Mouse (Mus musculus) ZHBTc4 (cell line): ENCODE results near the gene Eno2.

Experiments used
- DNase-seq: peaks from one replicate; pipeline ENCODE4 v3.0.0-alpha.2; 2011; ENCODE audit warnings: low read depth, low spot score

The Eno2 gene

DNA sequence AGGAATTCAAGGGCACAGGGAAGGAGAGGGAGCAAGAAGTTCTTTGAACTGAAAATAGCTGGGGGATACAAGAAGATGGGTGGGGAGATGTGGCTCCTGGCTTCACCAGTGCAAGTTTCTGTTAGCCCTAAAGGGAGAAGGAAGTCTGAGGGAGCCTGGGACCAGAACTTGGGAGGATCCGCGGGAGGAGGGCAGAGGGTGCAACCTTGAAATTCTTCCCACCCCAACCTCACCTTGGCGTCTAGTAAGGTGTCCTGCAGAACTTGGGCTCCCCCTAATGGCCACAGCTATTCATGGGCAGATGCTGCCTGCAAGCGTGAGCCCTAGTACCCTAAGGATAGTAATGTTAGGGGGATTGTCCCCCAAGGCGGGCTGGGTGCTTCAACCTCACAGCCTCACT, 10.2 kb downstream of the Eno2 start:
- DNase-seq: peak; percentile 93

GRCm38 (mm10) chr6:124758849-124759232, 10.6 kb downstream of the Eno2 start:
- no peak for DNase-seq

GRCm38 (mm10) chr6:124757909-124758848, 11.3 kb downstream of the Eno2 start:
- DNase-seq: no peak

DNA sequence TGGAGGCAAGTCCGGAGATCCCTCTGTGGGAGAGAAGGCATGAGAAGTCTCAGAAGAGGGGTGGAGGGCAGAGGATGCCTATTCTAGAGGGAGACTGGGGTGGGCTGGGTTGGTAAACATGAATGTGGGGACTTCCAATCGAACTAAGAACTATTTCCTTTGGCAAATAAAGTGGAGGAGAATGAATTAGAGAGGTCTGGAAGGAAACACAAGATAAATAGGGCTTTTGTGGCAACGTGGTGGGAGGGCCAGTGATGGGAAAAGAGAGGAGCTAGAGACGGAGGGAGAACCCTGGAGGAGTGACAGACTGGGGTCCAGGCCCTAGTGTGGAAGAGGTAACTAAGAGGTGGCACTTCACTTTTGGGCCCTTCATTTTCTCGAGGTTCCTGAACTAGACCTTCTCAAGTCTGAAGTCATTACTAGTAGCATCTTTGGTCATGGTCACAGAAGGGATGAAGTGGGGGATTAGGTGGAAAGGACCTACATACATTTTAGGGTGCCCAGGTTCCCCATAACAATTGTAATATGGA, 12.1 kb downstream of the Eno2 start:
- no peak for DNase-seq

GRCm38 (mm10) chr6:124756652-124757350, 12.7 kb downstream of the Eno2 start:
- peak; percentile 75 for DNase-seq

DNA sequence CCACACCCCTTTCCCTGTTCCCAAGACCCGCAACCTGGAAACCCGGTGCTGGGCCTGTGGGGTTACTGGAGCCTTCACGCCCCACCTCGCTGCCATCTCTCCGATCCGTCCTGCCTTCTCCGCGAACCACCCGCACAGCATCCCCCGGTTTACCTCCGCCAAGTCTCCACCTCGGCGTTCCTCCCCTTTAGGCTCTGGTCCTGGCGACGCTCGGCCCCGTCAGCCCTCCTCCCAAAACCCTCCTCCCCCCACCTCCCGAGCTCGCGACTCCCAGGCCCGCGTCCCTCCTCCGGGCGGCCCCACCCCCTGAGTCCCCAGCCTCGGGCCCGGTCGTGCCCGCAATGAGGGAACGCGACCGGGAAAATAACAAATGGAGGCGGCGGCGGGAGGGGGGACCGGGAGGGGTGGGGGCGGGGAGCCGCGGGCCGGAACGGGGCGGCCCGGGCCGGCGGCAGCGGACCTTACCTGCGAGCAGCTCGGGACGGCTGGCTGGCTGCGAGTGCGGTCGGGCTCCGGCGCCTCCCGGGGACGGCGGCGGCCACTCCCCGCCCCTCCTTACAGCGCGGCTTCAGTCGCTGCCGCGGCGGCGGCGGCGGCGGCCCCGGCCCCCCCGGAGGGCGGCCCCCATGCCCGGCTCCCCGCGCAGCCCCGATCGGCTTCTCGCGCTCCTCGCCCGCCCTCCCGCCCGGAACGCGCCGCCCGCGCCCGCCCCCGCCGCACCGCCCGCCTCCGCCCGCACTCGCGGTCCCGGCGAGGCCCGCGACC, 13.5 kb downstream of the Eno2 start, which contains the start of the genes Gm45234 and Atn1:
Gene Gm45234 (minus strand): TSS at position 191 of the 765 bp plus-strand sequence.
Gene Atn1 (minus strand): TSS at position 694 of the 765 bp plus-strand sequence.
- peak; percentile 88 for DNase-seq

DNA sequence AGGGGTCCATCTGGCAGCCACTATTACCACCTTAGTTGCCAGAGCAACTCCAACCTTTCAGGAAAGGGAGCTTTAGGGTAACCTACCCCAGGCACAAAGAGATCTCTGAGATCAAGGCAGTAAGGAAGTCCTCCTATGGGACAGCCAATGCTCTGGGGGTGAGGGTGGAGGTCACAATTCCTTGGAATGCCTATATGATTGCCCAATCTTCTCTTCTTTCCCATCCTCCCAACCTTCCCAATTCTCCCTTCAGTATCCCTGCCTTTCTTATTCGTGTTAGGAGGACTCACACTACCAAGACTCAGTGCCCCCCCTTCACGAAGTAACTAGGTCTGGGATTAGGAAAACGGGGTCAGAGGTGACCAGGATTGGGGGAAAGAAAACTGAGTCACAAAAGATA, 14.2 kb downstream of the Eno2 start:
- no peak for DNase-seq

DNA sequence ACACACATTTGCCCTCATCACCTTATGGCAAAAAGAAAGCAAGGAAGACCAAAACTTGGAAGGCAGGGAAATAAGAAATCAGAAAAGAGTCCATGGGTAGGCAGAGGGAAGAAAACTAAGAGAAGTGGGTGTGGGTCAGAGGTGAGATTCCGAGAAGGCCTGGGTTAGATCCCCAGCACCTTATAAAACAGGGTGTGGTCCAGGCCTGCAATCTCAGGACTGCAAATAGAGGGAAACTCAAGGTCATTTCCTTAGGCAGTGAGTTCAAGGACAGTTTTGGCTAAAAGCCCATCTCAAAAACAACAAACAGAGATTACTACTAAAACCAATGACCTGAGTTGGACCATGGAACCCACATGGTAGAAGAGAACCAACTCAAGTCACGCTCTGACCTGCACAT, 15.6 kb downstream of the Eno2 start:
- DNase-seq: peak; percentile 66

GRCm38 (mm10) chr6:124750405-124750804, 19.1 kb downstream of the Eno2 start:
- no peak for DNase-seq

DNA sequence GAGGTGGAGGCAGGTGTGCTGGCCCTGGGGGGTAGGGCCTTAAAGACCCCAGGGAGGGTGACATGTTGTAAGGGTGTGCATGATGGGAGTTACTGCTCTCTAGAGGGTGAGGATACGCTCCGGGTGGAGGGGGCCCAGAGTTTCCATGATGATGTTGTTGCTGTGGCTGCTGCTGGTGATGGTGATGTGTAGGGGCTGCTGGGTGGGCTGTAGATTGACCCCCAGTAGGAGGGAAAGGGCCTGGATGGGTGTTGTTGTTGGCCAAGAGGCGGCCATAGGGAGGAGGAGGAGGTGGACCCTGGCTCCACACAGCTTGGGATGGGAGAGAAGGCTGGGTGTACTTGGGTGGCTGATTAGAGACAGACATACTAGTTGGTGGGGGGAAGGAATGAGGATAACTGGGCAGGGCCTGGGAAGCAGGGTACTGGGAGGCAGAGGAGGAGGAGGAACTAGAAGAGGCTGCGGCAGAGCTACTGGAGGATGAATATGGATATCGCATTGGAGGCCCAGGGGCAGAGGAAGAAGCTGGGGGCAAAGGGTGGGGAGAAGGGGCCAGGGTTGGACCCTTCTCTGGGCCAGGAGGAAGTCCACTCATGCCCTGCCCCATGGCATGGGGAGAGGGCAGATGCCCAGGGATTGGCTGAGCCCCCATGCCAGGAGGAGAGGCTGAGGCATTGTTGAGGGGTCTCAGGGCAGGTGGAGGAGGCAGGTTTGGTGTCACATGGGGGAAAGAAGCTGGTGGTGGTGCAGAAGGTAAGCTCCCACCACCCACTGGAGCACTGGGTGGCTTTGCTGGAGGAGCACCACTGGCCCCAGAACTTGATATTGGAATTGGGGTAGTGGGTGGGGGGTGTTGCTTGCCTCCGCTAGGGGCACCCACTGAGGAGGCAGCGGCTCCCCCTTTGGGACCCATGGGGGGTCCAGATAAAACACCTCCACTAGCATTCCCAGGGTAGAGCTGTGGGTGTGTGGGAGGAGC, 22.5 kb downstream of the Eno2 start:
- DNase-seq: no peak

GRCm38 (mm10) chr6:124746296-124746605, 23.2 kb downstream of the Eno2 start:
- DNase-seq: no peak

GRCm38 (mm10) chr6:124745490-124746295, 23.8 kb downstream of the Eno2 start:
- peak; percentile 99 for DNase-seq

- no peak for DNase-seq
Observed at GRCm38 (mm10) chr6:124744755-124745321, 24.6 kb downstream of the Eno2 start.

DNA sequence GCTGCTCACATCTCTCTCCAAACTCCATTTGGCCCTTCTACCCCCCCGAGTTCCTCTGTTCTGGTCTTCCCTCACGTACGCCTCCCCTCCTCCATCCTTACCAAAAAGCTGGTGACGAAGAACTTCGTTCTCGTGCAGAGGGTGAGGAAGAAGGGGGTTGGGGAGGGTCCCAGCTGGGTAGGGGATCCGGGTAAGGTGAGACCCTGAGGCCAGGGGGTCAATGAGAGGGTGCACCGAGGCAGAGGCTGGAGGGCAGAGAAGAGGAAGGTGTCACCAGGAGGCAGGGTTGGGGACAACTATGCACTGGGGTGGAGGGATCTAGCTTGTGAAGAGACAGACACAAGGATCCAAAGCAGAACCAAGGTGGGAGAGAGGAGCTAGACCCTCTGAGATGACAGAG, 25.8 kb downstream of the Eno2 start:
- no peak for DNase-seq

DNA sequence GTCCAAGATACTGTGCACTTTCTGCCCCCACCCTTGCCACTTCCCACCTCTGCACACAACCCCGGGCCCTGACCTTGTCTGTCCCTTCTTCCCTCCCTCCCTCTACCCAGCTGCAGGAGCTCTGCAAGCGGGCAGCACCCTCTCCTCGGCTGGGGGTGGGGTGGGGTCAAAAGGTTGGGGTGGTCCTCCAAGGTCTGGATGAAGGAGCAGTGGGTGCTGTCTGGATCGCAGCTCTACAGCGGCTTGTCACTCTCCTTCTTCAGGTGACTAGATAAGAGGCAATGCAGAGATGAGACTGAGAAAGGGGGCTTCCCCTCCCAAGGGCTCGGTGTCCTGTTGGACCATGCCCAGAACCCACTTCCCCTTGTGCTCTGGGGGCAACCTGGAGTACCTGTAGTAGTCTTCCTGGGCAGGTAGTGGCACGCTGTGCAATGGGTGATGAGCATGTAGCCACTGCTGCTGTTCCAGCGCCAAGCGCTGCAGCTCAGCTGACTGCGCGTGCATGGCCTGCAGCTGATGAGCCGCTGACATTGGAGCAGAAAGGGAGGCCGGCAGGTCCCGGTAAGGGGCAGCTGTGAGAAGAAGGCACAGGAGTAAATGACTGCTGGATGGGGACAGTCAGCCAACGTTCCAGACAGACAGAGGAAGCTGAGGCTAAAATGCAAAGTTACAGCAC, 26.5 kb downstream of the Eno2 start:
- no peak for DNase-seq

DNA sequence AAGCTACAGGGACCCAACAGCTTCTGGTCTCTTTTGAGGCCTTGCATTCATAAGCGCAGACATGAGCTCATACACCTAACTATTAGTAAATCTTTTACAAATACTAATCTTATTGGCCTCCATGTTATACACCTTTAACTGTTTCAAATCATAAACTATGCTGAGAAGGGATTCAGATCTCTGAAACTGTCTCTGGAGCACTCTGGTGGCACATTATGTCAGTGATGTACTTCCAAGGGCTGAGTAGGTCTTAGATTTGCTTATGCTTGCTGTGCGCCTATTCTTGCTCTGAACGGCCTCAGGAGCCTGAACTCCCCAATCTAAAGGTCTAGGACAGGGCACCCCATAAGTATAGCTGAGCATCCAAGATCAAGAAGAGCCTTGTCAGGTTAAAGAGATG, 27.6 kb downstream of the Eno2 start:
- no peak for DNase-seq

DNA sequence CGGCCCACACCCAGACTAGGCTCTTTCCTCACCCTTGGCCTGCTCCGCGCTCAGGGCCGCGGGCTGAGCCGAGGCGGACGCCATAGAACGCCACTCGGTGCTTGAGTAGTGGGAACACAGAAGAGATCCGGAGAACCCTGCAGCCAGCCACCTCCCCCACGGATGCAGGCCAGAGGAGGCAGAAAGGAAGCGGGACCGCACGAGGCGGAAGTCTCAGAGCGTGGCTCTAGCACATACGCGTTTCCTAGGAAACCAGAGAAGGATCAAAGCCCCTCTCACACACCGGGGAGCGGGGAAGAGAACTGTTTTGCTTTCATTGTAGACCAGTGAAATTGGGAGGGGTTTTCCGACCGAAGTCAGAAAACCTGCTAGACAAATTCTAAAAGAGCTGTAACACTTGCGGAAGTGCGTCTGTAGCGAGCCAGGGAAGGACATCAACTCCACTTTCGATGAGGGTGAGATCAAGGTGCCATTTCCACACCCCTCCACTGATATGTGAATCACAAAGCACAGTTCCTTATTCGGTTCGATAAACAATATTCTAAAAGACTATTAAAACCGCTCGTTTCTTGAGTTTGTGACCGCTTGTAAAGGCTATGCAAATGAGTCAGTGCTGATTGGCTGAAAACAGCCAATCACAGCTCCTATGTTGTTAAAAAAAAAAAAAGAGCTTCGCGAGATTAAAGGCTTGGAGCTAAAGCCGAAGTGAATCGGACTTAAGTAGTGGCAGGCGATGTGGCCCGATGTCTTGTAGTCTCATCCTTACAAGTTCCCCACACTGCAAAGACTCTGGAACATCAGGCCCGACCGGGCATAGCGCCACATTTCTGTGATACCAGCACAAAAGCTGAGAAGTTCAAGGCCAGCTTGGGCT, 28.3 kb downstream of the Eno2 start, which contains the start of gene Grcc10:
Gene Grcc10 (minus strand): TSS at position 487 of the 874 bp plus-strand sequence.
- DNase-seq: peak; percentile 99
